Mouse (Mus musculus) c-Kit-negative CD71-positive TER-119-positive erythroid progenitor cells, embryonic 14.5 days (primary cell): ENCODE data around the gene Gm26897.

Experiments used
- DNase-seq: peaks from one replicate; pipeline ENCODE4 v3.0.0-alpha.2; 2013; ENCODE audit warnings: low read depth, low spot score

Gene Gm26897

GRCm38 (mm10) chr5:111733851-111734250 is at the start of gene Gm26897:
Gene Gm26897, plus strand, starts transcription at chr5:111733924.
- DNase-seq: no peak

DNA sequence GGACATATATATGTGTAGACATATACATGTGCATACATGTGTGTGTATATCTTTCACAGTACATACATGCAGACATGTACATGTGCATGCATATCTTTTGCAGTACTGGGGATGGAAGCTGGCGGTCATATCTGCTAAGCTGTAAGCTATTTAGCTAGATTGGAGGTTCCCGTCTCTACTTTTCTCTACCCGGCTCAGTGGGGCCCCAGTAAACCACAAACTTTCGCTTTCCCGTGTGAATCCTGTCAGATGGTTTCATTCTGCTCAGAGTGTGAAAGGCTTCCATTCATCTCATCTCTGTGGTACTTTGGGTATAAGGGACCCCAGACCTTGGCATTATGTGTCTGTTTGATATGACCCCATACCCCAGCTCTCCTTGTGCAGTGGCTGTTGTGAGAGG is 46.4 kb upstream of the Gm26897 start:
- no peak for DNase-seq

GRCm38 (mm10) chr5:111688584-111688983 is 45.1 kb upstream of the Gm26897 start:
- DNase-seq: no peak

DNA sequence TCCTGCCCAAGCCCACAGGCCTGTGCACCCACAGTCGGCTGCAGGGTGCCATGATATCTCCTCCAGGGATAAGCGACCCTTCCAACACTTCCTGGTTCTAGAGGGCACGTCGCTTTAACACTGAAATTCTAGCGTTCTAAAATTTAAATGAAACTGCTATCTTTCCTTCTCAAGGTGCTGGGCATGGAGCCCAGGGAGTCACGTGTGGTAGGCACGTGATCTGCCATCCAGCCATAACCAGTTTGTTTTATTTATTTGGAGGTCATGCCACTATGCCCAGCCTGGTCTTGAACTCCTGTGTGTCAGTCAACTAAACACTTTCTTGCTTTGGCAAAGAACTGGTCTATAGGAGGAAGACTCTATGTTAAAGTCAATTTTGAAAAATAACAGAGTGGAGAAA is 35.7 kb upstream of the Gm26897 start:
- DNase-seq: no peak

DNA sequence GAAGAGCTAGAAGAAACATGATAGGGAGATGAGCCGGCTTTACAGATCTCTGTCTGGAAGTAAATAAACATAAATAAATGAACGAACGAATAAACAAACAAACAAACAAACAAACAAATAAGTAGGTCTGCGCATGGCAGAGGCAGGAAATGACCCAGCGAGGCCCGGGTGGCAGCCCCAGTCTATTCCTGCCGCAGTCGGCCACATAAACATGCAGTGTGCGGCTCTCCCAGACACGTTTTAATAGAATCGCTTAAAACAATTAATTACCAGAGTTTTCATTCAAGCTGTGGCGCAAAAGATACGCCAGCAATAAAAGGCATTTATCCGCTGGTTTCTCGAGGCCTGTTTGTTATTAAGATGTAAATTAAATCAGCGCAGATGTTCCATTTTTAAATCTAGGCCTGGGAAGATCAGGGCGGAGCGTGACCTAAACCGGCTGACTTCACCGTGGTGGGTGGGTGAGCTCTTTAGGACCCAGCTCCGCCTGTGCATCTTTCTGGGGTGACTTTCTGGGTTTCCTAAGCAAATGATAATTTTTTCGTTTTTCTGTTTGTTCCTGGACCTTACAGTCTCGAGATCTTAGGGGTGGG is 33.9 kb upstream of the Gm26897 start:
- DNase-seq: no peak

GRCm38 (mm10) chr5:111701634-111702329 is 31.9 kb upstream of the Gm26897 start:
- no peak for DNase-seq

- DNase-seq: no peak
Observed at GRCm38 (mm10) chr5:111703586-111703985, 30.1 kb upstream of the Gm26897 start.

DNA sequence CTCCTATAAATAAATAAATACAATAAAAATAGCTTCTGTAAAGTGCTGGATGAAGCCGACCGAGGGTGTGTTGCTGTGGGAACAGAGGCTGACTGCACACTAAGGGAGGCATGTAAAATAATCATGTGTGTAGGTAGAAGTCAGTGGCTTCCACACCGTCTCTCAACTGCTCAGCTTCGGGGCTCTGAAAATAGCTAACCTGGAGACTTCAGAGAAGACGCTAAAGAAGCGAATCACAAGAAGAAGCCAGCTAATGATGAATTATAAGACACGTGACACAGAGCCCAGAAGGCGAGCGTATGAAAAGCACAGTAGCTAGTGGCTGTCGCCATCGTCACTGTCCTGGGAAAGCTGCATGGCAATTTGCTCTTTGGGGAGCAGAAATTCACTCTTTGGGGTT is 29.4 kb upstream of the Gm26897 start:
- no peak for DNase-seq

DNA sequence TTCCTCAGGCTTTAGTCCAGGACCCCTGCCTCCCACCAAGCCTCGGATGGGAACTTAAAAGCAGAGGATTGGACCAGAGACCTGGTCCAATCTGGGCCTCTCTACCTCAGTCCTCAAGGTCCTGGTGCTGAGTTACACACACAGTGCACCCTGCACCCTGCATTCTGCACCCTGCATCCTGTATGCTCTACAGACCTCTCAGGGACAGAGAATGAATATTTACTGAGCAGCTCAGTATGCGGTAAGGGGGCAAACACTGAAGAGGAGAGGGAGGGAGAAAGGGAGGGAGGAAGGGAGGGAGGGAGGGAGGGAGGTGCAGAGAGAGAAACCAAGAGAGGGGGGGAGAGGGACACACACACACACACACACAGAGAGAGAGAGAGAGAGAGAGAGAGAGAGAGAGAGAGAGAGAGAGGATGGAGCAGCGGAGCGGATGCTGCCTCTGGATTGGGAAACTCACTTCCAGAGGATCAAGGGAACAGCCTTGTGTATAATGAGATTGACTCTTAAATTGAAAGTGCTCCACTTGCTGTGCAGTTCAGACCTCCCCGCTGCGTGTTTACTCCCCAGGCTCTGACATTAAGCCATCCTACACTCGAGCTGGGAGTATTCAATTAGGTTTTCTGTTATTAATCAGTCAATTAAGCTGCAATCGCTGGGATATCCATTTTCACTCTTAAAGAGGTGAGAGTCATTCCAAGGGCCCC is 24.4 kb upstream of the Gm26897 start:
- no peak for DNase-seq

GRCm38 (mm10) chr5:111719018-111719417 is 14.7 kb upstream of the Gm26897 start:
- DNase-seq: no peak

- DNase-seq: no peak
Observed at GRCm38 (mm10) chr5:111720726-111721125, 13.0 kb upstream of the Gm26897 start.

DNA sequence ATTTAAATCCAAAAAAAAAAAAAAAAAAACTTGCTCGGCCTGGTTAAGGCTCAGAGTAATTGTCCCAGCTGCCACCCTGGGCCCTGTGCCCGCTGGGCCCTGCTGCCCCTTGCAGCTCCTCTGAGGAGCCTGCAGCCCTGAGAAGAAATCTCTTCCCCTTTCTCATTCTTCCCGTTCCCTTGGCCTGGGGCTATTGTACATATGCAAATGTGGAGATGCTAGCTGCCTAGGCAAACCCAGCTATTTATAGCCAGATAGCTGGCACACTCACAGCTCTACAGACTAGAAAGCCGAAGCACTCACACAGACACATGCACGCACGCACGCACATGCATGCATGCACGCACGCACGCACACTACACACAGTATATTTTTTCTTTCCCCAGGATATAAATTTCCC is 9.0 kb upstream of the Gm26897 start:
- DNase-seq: no peak

GRCm38 (mm10) chr5:111725195-111725920 is 8.4 kb upstream of the Gm26897 start:
- DNase-seq: no peak

GRCm38 (mm10) chr5:111728411-111728810 is 5.3 kb upstream of the Gm26897 start:
- DNase-seq: no peak

- DNase-seq: no peak
Observed at GRCm38 (mm10) chr5:111730560-111731167, 3.1 kb upstream of the Gm26897 start.

- no peak for DNase-seq
Observed at GRCm38 (mm10) chr5:111732194-111732593, 1.5 kb upstream of the Gm26897 start.

GRCm38 (mm10) chr5:111739480-111739879 is 5.8 kb downstream of the Gm26897 start:
- no peak for DNase-seq

GRCm38 (mm10) chr5:111740384-111741275 is 6.9 kb downstream of the Gm26897 start:
- DNase-seq: no peak

DNA sequence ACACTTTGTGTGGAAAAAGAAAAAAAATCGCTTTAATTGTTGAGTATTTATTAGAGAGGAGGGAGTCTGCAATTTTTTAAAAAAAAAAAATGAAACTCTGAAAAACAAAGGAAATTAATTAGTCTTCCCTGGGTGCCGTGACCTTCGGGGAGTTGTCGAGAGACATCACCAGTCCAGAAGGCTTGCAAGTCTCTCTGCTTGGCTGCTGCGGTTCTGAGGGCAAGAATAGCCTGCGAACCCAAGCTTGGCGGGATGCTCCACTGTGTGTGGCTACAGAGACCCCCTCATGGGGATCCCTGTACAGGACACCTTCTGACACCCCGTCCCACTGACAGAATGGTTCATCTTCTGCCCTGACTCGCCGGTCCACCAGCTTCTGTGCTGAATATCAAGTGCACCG is 7.6 kb downstream of the Gm26897 start:
- DNase-seq: no peak

DNA sequence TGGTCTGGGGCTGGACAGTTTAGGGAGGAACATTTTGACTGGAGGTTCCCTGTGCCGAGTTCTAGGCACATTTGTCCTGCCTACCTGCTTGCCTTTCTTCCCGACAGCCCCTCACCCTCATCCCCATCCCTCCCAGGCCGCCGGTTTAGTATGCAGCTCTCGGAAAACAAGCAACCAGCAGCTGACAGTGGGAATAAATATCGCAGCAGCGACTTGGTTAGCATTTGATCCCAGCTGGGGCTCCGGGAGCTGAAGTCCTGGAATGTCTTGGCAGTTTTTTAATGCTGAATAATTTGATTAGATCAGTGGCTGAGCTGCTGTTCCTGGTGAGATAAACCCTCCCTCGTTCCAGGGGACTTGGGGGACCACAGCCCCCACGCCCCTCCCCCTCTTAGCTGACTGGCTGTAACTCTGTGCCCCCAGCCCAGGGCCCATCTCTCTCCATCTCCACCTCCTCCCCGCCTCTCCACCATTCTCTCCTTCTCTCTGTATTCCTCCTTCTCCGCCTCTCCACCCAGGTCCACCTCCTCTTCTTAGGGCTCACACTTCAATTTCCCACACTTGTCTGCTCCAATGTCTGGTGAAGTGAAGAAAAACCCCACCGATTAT is 8.7 kb downstream of the Gm26897 start:
- no peak for DNase-seq
